Mouse (Mus musculus) adrenal gland, adult 8-10 months (tissue): ENCODE results near the gene Cisd3. TPM values are rescaled to one million over a fixed set of nuclear protein-coding genes. Genes with fewer than 3 reads are reported as not detected.
"Not testable (repeated sequence)": the region's sequence is repeated elsewhere in the genome, so short reads cannot be mapped to it uniquely, and the experiment has no call there.

ENCODE experiments used
- DNase-seq: peaks from one replicate; pipeline ENCODE4 v3.0.0; 2022
- total RNA-seq, 4 experiments: library from RNA; stranded (reverse); gene quantifications; 2 replicates each; pipeline ENCODE4 v1.2.4; 2022

The Cisd3 gene
- total RNA-seq, 4 experiments from 2014 or later, result 153 to 194 (median 169) TPM

DNA sequence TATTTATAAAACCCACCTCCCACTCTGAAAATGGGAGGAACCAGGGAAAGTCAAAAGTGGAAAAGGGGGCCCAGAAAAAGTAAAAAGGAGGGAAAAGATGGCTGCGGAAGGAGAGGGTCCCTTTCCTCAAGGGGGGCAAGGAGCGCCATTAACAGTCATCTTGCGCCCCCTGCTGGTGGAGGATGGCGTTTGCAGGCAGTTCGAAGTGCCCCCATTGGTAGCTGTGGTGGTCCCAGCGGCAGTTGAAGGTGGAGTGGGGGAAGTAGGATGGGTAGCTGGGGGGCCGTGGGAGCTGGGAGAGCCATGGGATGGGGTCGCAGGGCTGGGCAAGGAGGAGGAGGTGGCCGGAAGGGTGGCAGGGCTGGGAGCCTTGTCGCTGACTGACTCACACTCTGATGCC lies 4.2 kb downstream of the Cisd3 start:
- DNase-seq, result no peak

DNA sequence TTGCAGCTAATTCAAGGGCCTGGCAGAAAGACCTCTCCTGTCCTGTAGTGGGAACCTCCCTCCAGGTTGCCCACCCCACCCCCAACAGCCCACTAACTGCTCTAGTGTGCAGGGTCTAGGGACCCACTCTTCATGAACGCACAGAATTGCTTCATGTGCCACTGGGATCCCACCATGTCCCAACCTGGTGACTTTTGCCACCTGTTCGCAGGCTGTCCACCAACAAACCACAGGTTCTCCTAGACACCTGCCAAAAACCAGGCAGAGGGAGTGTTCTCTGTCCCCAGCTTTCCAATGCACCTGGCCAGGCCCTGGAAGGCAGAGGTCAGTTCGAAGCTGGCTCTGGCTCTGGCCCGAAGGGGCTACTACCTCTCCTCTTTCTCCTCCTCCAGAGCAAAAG lies 8.8 kb downstream of the Cisd3 start:
- no peak for DNase-seq

DNA sequence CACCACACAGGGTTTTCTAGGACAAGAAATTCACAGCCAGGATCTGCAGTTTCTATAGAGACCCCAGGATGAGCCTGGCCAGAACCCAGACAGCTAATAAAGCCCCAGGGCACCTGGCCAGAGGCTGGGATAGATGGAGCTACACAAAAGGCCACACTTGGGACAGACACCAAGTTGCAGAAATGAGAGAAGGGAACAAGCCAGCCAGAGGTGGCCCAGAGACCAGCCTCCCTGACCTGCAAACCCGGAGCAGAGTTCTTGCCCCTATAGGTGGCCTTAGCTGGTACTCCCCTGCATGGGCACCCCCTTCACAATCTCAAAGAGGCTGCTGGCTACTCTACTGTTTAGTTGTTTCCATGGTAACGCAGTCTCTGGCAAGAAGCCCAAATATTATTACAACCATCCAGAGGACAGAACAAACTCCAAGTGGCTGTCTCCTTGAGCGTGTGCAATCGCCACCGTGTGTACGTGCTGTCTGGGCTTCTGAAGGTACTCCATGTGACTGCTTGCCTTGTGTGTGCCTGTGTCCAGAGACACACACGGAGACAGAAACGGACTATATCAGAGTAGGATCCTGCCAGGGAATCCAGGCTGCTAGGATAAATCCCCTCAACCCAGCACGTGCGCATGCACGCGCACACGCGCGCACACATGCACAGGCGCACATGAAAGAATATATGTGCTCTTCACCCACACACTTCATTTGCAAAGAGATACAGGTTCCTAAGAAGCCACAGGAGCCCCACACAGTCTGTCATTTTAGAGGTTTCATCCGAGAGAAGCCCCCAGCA lies 9.5 kb downstream of the Cisd3 start:
- no peak for DNase-seq

DNA sequence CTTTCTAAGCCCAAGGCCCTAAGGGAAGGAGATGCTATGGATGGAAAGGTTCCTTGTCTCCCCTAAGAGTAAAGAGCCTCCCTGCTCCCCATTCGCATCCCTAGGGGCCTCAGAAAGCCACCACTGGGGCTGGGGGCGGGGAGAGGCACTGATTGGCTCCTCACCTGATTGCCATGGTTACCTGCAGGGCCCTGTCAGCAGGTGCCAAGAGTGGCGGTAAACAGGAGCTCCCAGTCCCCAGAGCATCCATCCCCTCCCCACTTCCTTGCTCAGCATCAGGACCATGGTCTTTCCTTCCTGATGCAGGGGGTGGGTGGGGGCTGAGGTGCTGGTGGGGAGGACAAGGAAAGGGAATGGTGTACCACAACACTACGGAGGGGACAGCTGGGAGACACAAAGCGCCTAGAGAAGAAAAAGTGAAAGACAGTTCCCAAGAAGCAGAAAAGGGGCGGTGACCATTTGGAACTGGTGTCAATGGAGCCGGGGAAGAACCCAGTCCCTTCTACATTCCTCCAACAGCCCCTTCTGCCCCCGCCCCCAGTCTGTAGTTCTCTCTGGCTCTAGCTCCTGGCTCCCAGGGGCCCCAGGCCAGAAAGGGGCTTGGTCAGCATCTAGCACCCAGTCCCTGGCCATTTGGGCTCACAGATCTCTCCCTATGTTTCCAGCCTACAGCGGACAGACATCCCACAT lies 10.2 kb downstream of the Cisd3 start:
- DNase-seq, result no peak

DNA sequence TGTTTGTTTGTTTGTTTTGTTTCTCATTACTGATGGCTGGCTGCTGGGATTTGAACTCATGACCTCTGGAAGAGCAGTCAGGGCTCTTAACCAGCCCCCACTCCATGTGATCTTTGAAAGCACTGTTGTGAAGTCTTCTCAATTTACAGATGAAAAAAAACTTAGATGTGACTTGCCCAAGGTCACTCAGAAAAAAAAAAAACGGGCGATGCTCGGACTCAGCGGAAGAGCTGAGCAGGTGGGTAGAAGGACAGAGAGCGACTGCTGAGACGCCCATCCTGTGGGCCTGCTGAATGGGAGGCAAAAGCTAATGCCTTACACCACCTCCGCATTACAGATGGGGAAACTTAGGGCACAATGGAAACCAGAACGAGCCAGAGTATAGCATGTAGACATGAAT lies 11.0 kb downstream of the Cisd3 start:
- no peak for DNase-seq

DNA sequence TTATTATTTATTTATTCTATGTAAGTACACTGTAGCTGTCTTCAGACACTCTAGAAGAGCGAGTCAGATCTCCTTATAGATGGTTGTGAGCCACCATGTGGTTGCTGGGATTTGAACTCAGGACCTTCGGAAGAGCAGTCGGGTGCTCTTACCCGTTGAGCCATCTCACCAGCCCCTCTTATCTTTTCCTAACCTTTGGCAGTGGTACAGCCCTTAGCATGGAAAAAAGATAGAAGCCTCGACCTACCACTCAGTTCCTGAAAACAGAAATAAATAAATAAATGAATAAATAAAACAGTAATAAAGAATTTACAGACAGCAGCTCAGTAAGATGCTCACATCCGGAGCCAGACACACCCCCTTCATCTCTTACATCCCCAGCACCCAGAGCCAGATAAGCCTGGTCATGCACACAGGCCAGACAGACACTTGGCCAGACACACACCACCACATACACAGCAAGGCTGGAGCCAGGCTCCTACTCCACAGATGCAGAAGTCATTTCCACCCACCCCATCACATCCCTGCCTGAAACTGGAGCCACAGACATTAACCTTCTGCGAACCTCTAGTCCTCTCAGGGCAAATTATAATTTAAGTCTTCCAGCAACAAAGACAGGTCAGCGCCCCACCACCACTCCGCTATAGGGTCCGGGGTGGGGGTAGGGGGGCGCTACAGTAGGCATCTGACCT lies 11.7 kb downstream of the Cisd3 start:
- DNase-seq, result no peak

DNA sequence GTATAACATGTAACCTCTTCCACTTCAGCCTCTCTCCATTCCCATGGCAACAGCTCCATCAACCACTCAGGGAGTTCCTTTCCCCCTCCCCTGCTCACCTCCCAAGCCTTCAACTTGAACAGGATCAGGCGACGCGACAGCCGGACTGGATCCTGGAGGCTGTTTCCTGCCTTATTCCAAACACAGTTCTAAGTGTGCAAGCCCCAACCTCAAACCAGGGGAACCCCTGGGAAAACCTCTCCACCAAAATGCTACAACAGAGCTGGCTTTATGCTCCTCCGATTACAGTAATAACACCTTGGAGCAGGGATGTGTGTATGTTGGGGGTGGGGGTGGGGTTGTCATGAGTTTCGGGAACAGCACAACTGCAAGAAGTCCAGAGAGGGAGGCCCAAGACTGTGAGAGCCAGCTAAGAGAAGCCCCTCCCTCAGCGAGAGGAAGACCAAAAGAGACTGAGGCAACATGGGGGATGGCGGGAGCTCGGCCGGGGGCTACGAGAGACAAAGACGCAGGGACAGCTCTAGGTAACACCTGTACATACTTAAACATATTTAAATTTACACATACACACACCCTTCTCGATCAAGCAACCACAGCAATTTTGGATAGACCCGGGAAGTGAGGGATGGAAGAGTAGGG lies 12.4 kb downstream of the Cisd3 start:
- DNase-seq, result no peak

DNA sequence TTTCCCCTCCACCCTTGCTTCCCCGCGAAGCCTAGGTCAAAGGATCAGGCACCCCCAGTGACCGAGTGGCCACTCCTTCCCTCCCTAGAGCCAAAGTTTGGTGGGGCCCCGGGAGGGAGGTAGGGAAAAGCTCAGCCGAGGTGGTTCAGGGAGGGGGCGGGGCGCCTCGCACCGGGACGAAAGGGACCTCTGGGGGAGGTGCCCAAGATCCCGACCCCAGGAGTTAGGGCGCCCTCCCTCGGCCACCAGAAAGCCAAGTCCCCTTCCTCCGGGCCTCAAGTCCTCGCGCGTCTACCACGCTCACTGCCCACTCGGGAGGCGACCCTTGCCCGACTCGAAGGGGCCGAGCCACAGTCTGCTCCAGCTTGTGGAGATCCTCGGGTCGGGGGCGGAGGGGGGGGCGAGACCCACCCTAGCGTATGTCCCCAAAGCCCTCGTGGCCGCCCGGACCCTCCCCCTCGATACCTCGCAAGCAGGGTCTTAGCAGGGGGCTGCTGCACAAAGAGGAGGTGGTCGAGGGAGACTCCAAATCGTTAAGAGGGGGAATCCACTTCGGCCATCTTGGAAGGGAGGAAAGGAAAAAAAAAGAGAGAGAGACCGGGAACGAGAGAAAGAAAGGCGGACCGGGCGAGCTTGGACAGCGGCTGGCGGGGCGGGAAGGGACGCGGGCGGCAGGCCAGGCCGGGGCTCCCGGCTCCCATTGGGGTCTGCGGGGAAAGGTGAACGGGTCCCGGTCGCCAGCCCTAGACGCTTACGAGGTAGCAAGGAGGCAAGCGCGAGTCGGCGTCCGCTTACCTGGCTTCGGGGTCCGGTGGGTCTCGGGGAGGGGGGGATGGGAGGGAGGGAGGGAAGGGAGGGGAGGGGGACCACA lies 13.3 kb downstream of the Cisd3 start:
- DNase-seq, result peak; percentile 70

DNA sequence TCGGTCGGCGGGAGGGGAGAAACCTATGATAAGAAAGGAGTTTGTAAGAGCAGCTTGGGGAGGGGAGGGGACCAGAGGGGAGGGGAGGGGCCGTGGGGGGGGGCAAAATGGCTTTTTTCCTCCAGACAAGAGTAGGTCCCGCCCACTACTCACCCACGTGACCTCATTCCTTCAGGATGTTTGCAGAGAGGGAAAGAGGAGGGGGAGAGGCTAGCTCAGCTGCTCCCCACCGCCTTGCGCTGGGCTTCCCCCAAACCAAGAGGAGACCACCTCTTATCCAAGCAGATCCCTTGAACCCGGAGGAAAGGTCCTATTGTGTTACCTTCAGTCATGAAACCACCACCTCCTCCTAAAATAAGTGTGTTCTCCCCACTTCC lies 14.0 kb downstream of the Cisd3 start:
- peak; percentile 79 for DNase-seq

DNA sequence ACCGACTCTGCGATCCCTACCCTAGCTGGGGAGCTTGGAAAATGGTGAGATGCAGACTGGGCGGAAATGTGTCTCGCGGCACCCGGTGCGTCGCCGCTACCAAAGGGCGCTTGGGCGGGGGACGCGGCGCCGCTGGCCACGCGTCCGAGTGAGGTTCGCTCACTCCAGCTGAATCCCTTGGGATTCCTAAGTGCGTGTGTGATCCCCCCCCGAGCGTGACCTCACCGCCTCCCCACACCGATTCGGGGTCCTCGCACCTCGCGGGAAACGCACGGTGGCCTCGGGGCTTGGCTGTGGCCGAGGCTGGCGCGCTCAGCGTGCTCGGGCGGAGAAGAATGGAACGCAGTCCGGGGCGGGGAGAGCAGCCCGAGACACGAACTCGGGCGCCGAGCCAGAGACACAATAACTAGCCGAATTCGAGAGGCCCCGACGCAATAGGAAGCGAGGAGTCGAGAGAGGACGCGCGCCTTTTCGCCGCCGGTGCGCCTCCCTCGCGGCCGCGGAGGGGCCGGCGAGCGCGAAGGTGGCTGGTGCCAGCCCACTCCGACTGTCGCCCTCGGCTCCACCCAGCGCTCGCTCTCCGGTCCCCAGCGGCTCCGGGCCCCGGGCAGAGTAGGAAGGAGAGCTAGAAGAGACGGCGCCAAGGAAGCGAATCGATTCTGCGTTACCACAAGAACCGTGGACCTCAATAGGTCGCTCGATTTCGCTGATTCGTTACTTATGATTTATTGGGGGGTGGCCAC lies 14.5 kb downstream of the Cisd3 start, which contains the start of gene Pcgf2:
TSS of gene Pcgf2 (minus strand) at position 495 of the 743 bp plus-strand sequence.
- DNase-seq, result peak; percentile 75

DNA sequence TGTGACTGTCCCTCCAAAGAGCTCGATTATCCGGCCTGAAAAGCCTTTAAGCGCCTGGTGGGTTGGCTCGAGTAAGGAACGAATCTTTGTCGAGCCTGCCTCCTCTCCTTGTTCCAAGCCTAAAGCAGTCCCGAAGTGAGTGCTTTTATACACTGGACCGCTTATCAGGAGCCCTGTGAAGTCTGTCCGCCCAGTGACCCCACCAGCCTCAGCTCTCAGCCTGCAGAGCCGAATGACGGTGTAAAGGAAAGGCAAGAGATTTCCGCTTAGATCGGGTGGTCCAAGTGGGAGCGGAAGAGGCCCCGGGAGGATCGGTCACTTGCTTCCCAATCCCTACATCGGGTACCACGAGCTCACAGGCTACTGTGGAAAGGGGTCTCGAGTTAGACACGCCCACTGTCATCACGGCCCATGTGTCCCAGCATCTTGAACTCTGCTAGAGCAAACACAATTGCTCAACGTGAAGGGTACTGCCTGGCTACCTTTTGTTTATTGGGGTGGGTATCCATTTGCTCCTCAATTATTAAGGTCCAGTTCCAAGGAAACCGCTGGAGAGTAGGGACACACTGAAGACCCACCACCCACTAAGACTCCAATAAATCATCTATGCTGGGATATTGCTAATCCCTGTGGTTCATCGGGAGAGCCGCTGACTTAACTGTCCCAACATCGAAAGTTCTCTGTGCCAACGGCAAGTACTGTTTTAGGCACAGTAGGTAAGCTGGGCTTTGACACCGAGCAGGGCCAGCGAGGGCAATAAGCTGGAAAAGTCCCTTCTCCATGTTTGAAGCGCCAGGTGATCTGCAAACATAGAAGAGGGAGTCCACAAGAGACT lies 15.3 kb downstream of the Cisd3 start:
- no peak for DNase-seq

DNA sequence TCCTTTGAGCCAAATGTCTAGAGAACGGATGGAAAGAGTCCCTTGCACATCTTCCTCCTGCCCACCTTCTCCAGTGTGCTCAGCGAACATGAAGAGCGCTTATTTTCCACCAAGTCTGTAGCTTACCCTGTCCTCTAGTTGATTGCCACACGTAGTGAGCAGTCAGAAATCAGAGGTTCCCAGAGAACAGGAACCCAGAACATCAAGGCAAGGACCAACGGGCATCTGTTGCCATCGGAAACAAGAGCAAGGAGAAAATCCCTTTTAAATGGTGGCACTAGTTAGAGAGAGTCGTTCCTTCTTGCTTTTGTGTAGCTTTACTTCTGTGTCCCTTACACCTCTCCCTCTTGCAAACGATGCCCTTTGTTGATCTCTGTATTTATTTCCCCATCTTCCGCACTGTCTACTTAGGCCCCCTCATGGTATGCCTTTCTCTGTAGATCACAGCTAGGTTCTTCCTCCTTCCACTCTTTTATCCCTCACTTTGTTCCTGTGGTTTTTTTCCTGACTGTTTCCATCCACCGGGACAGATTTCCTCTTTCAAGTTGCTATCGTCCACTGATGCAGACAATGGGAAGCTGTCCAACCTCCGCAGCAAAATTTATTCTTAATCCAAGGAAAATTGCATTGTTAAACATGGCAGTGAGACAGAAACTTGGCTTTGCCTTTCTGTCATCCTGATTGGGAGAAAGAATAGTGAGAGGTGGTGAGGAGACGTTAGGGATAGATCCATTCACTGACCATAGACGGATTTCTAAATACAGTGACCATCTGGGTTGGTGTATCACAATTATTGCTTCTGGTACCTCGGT lies 16.2 kb downstream of the Cisd3 start:
- DNase-seq, result no peak

DNA sequence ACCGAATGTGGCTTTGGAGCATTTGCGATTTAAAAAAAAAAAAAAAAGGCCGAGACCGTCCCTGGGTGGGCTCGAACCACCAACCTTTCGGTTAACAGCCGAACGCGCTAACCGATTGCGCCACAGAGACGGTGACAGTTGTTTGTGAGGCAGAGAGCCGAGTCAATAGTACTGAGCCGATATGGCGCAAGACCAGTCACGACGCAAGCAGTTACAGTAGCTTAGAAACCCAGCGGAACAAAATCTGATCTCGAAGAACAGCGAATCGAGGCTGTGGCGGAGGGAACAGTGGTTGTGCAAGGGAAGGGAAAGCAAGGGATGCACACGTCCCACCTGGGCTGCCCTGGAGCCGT lies 16.7 kb downstream of the Cisd3 start:
- peak; percentile 87 for DNase-seq

DNA sequence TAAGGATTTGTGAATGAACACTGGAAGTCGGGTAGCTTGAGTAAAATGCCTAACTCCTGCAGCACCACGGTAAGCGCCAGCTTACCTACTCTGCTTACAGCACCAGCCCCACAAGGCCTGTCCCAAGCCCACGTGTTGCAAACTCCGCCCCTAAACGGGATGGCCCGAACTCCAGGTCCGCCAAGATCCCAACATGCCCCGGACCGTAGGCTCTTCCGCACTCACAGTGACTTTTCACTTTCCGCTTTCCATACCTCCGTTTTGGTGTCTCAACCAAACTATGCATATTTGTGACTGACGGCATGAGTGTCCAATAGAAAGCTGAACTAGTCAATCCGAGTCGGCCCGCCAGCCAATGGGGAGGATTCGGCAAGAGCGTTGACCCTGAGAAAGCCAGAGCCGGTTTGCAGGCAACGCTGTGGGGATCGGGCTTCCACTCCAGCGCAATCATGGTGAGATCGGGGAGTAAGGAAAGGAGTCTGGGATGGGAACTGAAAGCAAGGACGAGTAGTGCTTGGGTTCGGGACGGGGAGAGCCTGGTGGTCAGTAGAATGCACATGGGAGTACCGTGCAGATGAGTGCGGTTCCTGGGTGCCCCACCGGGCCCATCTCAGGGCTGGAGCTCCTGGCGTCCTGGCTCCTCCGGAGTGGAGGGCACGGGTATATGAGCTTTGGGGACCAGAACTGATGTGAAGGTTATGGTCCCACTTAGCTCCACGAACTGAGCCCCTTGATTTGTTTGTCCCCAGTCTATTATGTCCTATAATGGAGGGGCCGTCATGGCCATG lies 17.6 kb downstream of the Cisd3 start, which contains the start of gene Psmb3:
TSS of gene Psmb3 (plus strand) at position 361 of the 788 bp plus-strand sequence.
- peak; percentile 99 for DNase-seq

DNA sequence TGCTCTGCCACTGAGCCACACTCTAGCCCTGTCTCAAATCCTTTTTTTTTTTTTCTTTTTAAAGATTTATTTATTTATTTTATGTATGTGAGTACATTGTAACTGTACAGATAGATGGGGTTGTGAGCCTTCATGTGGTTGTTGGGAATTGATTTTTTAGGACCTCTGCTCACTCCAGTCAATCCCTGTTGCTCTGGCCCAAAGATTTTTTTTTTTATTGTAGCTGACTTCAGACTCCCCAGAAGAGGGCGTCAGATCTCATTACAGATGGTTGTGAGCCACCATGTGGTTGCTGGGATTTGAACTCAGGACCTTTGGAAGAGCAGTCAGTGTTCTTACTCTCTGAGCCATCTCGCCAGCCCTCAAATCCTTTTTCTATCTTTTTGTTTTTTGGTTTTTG lies 24.4 kb downstream of the Cisd3 start:
- DNase-seq, result not testable (repeated sequence)

DNA sequence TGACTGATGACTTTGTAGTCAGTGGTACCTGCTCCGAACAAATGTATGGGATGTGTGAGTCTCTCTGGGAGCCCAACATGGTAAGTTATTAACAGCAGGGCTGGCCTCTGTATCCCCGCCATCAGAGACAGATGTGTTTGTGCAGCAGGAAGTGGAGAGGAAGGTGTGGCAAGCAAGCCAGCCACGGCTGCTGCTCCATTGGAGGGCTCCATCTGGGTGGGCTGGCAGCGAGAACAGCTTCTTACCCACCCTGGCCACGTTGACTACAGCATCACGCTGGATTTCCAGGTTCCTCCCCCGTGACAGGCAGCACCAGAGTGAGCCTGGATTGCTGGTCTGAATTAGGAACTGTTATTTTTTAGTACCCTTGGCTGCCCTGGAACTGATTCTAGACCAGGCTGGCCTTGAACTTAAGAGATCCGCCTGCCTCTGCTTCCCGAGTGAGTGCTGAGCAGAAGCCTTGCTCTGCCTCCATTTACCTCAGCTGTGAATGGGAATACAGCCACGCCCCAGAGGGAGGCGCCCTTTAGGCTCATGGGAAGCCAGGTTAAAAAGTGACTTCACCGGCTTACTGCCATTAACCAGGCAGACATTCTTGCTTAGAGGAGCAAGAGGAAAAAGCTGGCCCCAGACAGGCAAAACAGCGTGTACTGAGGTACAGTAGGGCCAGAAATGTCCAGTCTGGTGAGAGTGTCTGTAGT lies 25.7 kb downstream of the Cisd3 start:
- DNase-seq, result no peak

DNA sequence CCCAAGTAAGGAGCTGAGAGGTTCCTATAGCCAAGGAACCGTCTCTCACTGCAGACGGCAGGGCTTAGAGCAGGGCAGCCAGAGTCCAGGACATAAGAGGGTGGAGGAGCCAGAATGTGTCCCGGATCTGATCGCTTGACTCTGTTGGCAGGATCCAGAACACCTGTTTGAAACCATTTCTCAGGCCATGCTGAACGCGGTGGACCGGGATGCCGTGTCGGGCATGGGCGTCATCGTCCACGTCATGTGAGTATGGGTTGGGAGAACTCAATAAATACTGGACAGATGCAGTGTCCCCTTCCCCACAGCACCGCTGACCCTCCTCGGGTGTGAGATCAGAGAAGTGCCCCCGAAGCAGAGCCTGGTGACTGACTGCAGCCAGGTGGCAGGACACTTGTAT lies 26.7 kb downstream of the Cisd3 start:
- DNase-seq, result no peak

DNA sequence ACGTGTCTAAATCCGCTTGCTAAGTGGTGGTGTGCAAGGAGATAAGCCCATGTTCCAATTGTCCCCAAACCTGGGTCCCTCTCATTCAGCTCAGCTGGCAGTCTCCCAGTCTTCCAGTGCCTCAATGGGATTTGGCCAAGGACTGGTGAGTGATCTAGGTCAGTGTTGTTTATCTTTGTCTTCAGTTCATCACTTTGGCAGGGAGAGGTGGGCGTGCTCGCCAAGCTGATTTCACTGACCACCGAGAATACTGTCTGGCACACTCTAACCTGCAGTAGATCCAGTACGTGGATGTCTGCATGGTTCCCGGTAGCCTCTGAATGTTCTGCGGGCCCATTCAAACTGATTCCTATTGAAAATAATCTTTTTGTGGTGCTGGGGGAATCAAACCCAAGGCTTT lies 28.3 kb downstream of the Cisd3 start:
- peak; percentile 71 for DNase-seq
